Mouse (Mus musculus) forebrain, embryonic 12.5 days (tissue): ENCODE results near the gene Srbd1. TPM values are rescaled to one million over a fixed set of nuclear protein-coding genes. Genes with fewer than 3 reads are reported as not detected.

Source experiments
- ATAC-seq: fragments of 200-750 bp; cut with Nextera tagmentation; 2 replicates; pipeline ENCODE4 v1.8.0; 2017; ENCODE audit warnings: moderate TSS enrichment; ENCODE audit not compliant: low FRiP score
- H3K27ac ChIP-seq: fragments of 300-500 bp; sonication (generic); 2 replicates; pipeline ENCODE4 v1.5.1; 2016; ENCODE audit warnings: mild to moderate bottlenecking
- H3K27me3 ChIP-seq: fragments of 300-500 bp; sonication (generic); 2 replicates; pipeline ENCODE4 v1.6.1; 2016; ENCODE audit warnings: mild to moderate bottlenecking
- H3K36me3 ChIP-seq: fragments of 300-500 bp; sonication (generic); replicated peaks from 2 replicates; pipeline ENCODE4 v1.6.1; 2016; ENCODE audit warnings: mild to moderate bottlenecking
- H3K4me1 ChIP-seq: fragments of 300-500 bp; sonication (generic); 2 replicates; pipeline ENCODE4 v1.6.1; 2016
- H3K4me2 ChIP-seq: fragments of 300-500 bp; sonication (generic); 2 replicates; pipeline ENCODE4 v1.6.1; 2016; ENCODE audit warnings: mild to moderate bottlenecking, moderate library complexity
- H3K4me3 ChIP-seq: fragments of 300-500 bp; sonication (generic); replicated peaks from 2 replicates; pipeline ENCODE4 v1.5.1; 2016; ENCODE audit warnings: mild to moderate bottlenecking
- H3K9ac ChIP-seq: fragments of 300-500 bp; sonication (generic); 2 replicates; pipeline ENCODE4 v1.6.1; 2016; ENCODE audit warnings: mild to moderate bottlenecking
- H3K9me3 ChIP-seq: fragments of 300-500 bp; sonication (generic); 2 replicates; pipeline ENCODE4 v1.6.1; 2016
- WGBS: fragments of 180-500 bp; shearing (Covaris S2); methylation state at CpG from one replicate; pipeline ENCODE4 v1.1.7; 2016; 5-methylcytosine and 5-hydroxymethylcytosine counted together
- polyA plus RNA-seq: library from polyadenylated mRNA; unstranded; fragments of >200 nt; fragmentation: Nextera tagmentation; extraction: Ambion mirVana; gene quantifications from 2 replicates; pipeline ENCODE4 v1.2.1, GENCODE M21; 2016

Srbd1 gene
- polyA plus RNA-seq, 1 experiment from 2014 or later: 25.8 TPM

DNA sequence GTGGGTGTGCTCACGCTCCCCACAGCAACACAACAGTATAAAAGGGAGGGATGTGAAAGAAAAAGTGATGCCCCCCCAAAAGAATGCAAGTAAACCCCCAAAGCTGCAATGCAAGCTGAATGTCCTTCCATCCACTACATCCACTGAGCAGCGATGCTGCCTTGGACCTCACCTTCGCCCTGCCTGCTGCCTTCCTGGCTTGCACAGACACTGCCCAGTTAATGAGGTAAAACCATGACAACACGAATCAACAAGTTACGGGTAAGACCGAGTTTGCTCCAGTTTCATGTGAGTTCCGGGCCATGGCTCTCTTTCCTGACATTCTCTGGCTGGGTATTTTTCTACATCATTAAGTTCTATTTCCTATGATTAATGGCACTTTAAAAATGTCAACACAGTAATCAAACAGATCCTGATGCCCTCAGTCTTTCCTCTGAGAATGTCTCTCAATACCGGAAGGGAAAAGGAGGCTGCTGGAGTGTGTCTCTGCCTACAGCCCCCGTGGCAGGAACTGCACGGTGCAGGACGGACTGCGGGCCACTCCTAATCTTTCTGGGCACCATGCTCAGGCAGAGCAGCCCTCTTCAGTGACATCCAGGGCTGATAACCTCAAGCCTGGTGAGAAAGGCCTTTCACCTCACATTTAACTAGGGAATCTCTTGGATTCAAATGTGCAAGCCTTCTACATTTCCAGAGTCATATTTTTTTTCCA lies 155.8 kb downstream of the Srbd1 start:
- H3K27ac ChIP-seq: no peak overlapping the region
- ATAC-seq: no peak
- H3K27me3 ChIP-seq: no peaks in the 10 kb centered on the region
- peaks cover 8% of the 10 kb centered on the region for H3K36me3 ChIP-seq
- H3K4me2 ChIP-seq: no peak overlapping the region
- H3K9ac ChIP-seq: no peak overlapping the region
- no peaks in the 10 kb centered on the region for H3K4me1 ChIP-seq
- 92% methylated on average over 12 of the region's 12 CpGs for WGBS
- H3K4me3 ChIP-seq: no peak overlapping the region
- H3K9me3 ChIP-seq: no peaks in the 10 kb centered on the region

DNA sequence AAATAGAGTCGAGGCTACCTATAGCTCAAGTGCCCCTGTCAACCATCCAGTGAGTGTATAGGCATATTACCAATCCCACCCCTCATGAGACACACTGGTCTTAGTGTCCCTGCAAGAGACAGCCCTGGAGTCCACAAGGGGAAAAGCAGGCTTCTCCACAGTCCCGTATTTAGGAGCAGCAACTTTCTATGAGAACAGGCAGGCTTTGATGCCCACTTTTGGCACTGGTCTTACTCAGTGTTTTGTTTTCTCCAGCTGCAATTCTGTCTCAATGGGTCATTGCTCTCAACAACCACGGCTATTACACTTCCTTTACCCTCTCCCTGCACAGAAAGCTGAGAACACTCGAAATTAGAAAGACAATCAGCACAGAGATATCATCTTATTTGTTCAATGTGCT lies 157.4 kb downstream of the Srbd1 start:
- 73% methylated on average over 4 of the region's 4 CpGs for WGBS
- no peaks in the 10 kb centered on the region for H3K9me3 ChIP-seq

DNA sequence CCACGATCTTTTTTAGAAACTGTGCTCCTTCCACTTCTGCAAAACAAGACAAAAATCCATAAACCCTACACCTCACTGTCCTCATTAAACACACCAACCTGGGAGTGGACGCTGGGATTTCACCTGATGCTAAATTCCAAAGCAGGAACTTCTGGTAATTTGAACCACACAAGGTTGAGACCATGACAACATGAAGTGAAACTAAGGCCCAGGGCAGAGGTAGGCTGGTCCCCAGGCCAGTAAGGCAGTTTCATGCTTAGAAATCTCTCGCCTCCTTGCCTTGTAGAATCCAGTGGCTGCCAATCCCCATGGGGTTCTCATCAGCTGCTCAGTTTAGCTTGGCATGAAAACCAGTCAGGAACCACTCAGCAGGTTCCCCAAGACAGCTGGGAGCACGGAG lies 158.4 kb downstream of the Srbd1 start:
- Histone ChIP-seq H3K36me3 (peaks cover 13% of the 10 kb centered on the region), H3K9me3 (no peaks in the 10 kb centered on the region), H3K27ac (no peak overlapping the region), H3K4me1 (no peaks in the 10 kb centered on the region), H3K9ac (no peak overlapping the region), H3K27me3 (no peaks in the 10 kb centered on the region), H3K4me2 (no peak overlapping the region), H3K4me3 (no peak overlapping the region)
- ATAC-seq: no peak
- WGBS: 89% methylated on average over 4 of the region's 4 CpGs

More for the DNA sequence above, 157.4 kb downstream of the Srbd1 start:
- Histone ChIP-seq H3K4me3 (no peak overlapping the region), H3K9ac (no peak overlapping the region), H3K4me1 (no peaks in the 10 kb centered on the region), H3K36me3 (peaks cover 13% of the 10 kb centered on the region), H3K27me3 (no peaks in the 10 kb centered on the region), H3K27ac (no peak overlapping the region), H3K4me2 (no peak overlapping the region)
- no peak for ATAC-seq

DNA sequence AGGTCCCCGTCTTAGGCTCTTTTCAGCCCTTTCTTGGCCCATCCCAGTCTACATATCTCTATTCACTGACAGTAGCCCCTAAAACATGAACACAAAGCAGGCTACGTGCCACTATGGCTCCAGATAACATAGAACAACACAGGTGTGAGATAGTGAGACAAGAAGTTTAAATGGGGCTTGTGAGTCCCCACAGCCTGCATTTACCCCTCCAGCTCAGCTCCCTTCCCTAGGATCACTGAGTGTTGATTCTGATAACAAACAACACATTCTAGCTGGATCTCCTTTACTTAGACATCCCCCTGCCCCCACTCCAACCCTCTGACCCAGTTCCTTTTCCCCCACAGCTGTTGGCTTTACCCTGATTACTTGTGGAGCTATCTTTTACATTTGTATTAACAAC lies 158.8 kb downstream of the Srbd1 start:
- no peak for ATAC-seq
- H3K27ac ChIP-seq: no peak overlapping the region
- no peak overlapping the region for H3K4me3 ChIP-seq
- 91% methylated on average over 2 of the region's 2 CpGs for WGBS
- H3K36me3 ChIP-seq: peaks cover 13% of the 10 kb centered on the region
- H3K27me3 ChIP-seq: no peaks in the 10 kb centered on the region
- H3K4me1 ChIP-seq: no peaks in the 10 kb centered on the region
- no peak overlapping the region for H3K9ac ChIP-seq
- no peak overlapping the region for H3K4me2 ChIP-seq
- no peaks in the 10 kb centered on the region for H3K9me3 ChIP-seq

DNA sequence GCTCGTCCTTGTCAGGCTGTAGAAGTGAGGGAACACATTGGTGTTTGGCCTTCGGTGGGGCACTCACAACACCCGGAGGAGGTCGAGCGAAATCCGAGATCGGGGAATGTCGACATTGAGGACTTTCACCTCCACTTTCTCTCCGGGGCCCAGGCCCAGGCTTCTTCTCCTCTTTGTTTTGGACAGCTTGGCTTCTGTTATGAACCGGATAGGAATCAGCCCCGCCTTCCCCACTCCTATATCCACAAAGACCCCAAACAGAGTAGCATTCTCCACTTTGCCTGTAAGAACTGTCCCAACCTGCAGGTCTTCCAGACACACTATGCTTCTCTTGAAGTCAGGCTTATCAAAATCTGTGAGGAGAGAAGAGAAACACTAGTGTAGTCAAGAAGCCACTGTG lies 159.8 kb downstream of the Srbd1 start:
- Histone ChIP-seq H3K4me1 (no peaks in the 10 kb centered on the region), H3K27ac (no peak overlapping the region), H3K4me2 (no peak overlapping the region), H3K4me3 (no peak overlapping the region), H3K9ac (no peak overlapping the region), H3K36me3 (peaks cover 13% of the 10 kb centered on the region), H3K27me3 (no peaks in the 10 kb centered on the region), H3K9me3 (no peaks in the 10 kb centered on the region)
- ATAC-seq: no peak
- 89% methylated on average over 11 of the region's 11 CpGs for WGBS

DNA sequence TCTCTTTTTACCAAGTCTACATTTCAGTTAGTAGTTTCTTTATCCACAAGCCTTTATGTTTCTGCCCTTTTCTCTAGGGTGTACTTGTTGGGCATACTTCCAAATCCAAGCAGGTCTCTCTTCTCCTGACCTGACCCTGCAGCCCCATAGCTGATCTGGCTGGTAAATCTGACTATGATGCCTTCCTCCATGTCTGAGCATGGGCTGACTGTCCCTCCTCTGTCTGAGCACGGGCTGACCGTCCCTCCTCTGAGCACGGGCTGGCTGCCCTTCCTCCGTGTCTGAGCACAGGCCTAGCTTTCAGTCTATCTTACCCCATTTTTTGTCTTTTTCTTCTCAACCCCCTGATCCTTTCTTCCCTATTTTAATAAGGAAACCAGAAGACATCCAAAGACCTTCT lies 162.7 kb downstream of the Srbd1 start:
- H3K36me3 ChIP-seq: peaks cover 7% of the 10 kb centered on the region; the same call in 1 of the 2 replicates
- WGBS: 93% methylated on average over 4 of the region's 4 CpGs

DNA sequence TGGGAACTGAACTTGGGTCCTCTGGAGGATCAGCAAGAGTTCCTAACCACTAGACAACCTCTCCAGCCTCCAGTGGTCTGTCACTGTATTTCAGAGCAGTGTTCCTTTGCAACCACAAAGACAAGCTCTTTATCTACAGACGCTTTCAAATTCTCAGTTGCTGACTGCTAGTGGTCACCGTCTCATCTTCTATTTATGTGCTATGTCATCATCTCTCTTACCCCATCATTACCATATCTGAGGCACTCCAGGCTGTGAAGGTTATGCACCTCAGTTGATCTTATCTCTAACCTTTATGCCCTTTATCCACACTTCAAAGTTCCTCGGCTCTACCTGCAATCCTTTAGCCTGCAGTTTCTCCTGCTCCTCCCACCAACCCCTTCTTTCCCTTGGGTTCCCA lies 163.1 kb downstream of the Srbd1 start:
- H3K4me2 ChIP-seq: no peak overlapping the region
- WGBS: 96% methylated on average over 3 of the region's 3 CpGs
- no peaks in the 10 kb centered on the region for H3K4me1 ChIP-seq
- H3K4me3 ChIP-seq: no peak overlapping the region
- no peak for ATAC-seq
- H3K36me3 ChIP-seq: peaks cover 7% of the 10 kb centered on the region; the same call in 1 of the 2 replicates
- H3K27ac ChIP-seq: no peak overlapping the region
- H3K9ac ChIP-seq: no peak overlapping the region
- H3K9me3 ChIP-seq: no peaks in the 10 kb centered on the region
- H3K27me3 ChIP-seq: no peaks in the 10 kb centered on the region

More for the DNA sequence above, 162.7 kb downstream of the Srbd1 start:
- H3K9ac ChIP-seq: no peak overlapping the region
- ATAC-seq: no peak
- no peak overlapping the region for H3K27ac ChIP-seq
- no peaks in the 10 kb centered on the region for H3K4me1 ChIP-seq
- H3K4me3 ChIP-seq: no peak overlapping the region
- no peaks in the 10 kb centered on the region for H3K27me3 ChIP-seq
- H3K9me3 ChIP-seq: no peaks in the 10 kb centered on the region
- H3K4me2 ChIP-seq: no peak overlapping the region

DNA sequence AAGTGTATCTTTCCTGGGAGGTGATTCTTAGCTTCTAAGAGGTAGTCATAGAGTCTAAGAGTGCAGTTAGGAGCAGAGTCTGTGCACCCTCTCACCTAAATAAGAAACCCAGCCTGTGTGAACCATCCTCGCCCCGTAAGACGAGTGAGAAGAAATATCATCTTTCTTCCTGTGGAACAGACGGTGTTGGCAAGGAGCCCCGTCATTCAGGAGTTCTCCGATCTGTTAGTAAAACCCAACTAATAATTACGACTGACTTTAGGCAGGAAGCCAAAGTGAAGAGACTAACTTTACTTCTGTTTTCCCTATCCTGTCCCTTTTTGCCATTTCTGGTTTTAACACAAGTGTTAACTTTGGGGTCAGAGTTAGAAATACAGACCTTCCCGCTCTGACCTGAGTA lies 166.1 kb downstream of the Srbd1 start:
- H3K4me1 ChIP-seq: no peaks in the 10 kb centered on the region
- no peak overlapping the region for H3K4me3 ChIP-seq
- H3K4me2 ChIP-seq: no peak overlapping the region
- no peaks in the 10 kb centered on the region for H3K9me3 ChIP-seq
- WGBS: 83% methylated on average over 8 of the region's 8 CpGs
- no peaks in the 10 kb centered on the region for H3K27me3 ChIP-seq
- no peak overlapping the region for H3K27ac ChIP-seq
- ATAC-seq: no peak
- no peak overlapping the region for H3K9ac ChIP-seq
- H3K36me3 ChIP-seq: 0 out of 2 replicates have a peak, but pooled peaks cover 2% of the 10 kb centered on the region

DNA sequence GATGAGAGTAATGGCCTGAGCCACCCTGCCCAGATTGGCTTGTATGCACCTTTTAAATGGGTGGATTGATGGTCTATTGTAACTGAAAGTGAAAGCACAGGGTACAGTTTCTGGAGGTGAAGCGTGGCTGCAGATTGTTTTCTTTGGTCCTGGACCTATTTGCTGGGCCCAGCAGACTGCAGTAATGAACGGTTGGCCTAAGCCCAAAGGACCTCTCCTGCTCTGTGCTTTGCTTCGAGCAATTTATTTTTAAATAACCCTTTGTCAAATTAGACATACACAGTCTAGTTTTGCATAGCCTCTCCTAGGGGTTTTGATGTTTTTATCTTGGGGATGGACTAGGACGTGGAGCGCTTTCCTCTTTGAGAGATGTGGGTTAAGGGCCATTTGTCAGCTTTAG lies 169.9 kb downstream of the Srbd1 start:
- WGBS: 77% methylated on average over 5 of the region's 5 CpGs
- Histone ChIP-seq H3K4me2 (no peak overlapping the region), H3K9me3 (no peaks in the 10 kb centered on the region)

DNA sequence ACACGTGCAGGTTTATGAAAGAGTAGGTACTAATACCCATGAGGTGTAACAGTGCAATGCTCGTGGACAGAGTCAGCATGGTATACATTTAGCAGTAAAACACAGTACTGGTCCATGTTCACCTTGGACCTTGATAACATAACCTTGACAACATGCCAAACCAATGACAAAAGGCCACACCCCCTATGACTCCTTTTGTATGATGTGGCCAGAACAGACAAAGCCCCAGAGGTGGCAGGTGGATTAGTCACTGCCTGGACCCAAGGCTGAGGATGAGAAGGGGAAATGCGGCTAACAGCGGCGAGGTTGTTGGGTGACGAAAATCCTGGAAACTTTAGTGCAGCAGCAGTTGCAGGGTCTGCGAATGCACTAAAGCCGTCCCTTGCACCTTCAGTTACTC lies 170.4 kb downstream of the Srbd1 start:
- Histone ChIP-seq H3K9me3 (no peaks in the 10 kb centered on the region), H3K9ac (no peak overlapping the region), H3K36me3 (no peaks in the 10 kb centered on the region), H3K4me1 (peaks cover 10% of the 10 kb centered on the region), H3K4me3 (no peak overlapping the region), H3K27ac (no peak overlapping the region), H3K4me2 (no peak overlapping the region), H3K27me3 (no peaks in the 10 kb centered on the region)
- WGBS: 82% methylated on average over 8 of the region's 8 CpGs
- no peak for ATAC-seq

More for the DNA sequence above, 169.9 kb downstream of the Srbd1 start:
- Histone ChIP-seq H3K9ac (no peak overlapping the region), H3K4me1 (peaks cover 7% of the 10 kb centered on the region), H3K27me3 (no peaks in the 10 kb centered on the region), H3K36me3 (no peaks in the 10 kb centered on the region), H3K4me3 (no peak overlapping the region), H3K27ac (no peak overlapping the region)
- no peak for ATAC-seq

DNA sequence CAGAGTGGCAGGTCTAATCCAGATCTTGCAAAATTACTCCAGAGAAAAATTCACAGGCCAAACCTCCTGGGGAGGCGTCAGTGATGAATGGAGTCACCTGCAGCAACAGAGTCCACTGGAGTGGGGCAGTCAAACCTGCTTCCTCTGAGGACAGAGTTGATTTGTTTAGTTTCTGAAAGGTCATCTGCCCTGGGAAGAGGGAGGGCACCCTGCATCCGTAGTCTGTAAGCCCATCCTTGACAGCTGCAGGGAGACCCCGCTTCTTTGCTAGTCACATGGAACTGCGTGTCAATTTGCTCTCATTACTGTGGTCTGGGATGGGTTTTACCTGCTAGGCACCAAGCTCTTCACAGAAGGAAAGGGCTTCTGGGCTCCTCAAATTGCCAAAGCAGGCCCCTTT lies 173.9 kb downstream of the Srbd1 start:
- H3K4me3 ChIP-seq: no peak overlapping the region
- no peaks in the 10 kb centered on the region for H3K9me3 ChIP-seq
- no peak overlapping the region for H3K9ac ChIP-seq
- H3K27me3 ChIP-seq: no peaks in the 10 kb centered on the region
- H3K27ac ChIP-seq: no peak overlapping the region
- 52% methylated on average over 4 of the region's 4 CpGs for WGBS
- H3K4me2 ChIP-seq: no peak overlapping the region
- H3K36me3 ChIP-seq: no peaks in the 10 kb centered on the region
- peaks cover 10% of the 10 kb centered on the region for H3K4me1 ChIP-seq
- ATAC-seq: no peak

DNA sequence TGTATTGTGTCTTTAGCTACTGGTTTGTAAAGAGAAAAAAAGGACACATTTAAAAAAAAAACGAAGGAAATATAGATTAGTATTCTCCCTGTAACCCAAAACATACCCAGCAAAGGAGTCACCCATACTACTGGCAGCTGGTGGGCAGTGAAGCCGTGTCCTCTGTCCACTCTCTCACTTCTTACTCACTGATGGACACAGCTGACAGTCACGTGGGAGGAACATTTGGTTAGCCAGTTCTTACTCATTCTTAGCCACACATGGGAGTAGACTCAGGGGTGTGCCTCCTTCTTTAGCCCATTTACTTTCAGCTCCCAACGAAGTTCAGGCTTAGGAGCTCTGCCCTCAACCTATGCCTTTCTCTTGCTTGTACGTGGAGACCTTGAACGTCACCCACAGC lies 183.3 kb downstream of the Srbd1 start:
- H3K36me3 ChIP-seq: no peaks in the 10 kb centered on the region
- H3K4me2 ChIP-seq: no peak overlapping the region
- H3K9me3 ChIP-seq: no peaks in the 10 kb centered on the region; the same call in 1 of the 2 replicates
- H3K27me3 ChIP-seq: no peaks in the 10 kb centered on the region
- H3K4me1 ChIP-seq: no peaks in the 10 kb centered on the region
- WGBS: 59% methylated on average over 6 of the region's 6 CpGs
- no peak for ATAC-seq
- no peak overlapping the region for H3K27ac ChIP-seq
- no peak overlapping the region for H3K9ac ChIP-seq
- H3K4me3 ChIP-seq: no peak overlapping the region

DNA sequence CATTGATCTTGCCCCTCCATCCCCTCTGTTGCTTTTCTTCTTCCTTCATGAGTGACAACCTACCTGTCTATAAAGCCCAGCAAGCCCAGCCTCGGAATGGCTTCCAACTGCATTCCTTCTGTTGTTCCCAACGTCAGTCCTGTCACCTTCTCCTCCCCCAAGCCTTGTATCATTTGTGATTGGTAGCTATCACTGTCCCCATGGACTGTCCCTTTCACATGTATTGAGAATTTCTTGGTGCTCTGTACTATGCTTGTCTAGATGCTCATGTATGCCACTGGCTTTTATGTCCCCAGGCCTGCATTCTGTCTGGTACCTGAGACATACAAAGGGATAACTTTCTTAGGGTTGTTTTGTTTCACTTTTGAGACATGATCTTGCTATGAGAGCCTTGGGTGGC lies 193.2 kb downstream of the Srbd1 start:
- H3K9ac ChIP-seq: no peak overlapping the region
- no peaks in the 10 kb centered on the region for H3K9me3 ChIP-seq
- ATAC-seq: no peak
- H3K36me3 ChIP-seq: no peaks in the 10 kb centered on the region
- H3K27me3 ChIP-seq: no peaks in the 10 kb centered on the region
- H3K27ac ChIP-seq: no peak overlapping the region
- 76% methylated on average over 2 of the region's 2 CpGs for WGBS
- H3K4me3 ChIP-seq: no peak overlapping the region
- no peak overlapping the region for H3K4me2 ChIP-seq
- H3K4me1 ChIP-seq: peaks cover 15% of the 10 kb centered on the region
